Mouse (Mus musculus) intestine, postnatal 0 days (tissue): ENCODE data around the gene Samd4b. TPM values are rescaled to one million over a fixed set of nuclear protein-coding genes. Genes with fewer than 3 reads are reported as not detected.

ENCODE experiments used
- ATAC-seq: fragments of 200-750 bp; cut with Nextera tagmentation; 2 replicates; pipeline ENCODE4 v1.8.0; 2017; ENCODE audit warnings: mild to moderate bottlenecking, moderate TSS enrichment, moderate library complexity
- H3K27ac ChIP-seq: fragments of 300-500 bp; sonication (generic); 2 replicates; pipeline ENCODE4 v1.5.1; 2014; ENCODE audit warnings: mild to moderate bottlenecking, low read depth, low read length, moderate library complexity
- H3K27me3 ChIP-seq: fragments of 300-500 bp; sonication (generic); replicated peaks from 2 replicates; pipeline ENCODE4 v1.6.1; 2014; ENCODE audit warnings: low read length, mixed read lengths; ENCODE audit not compliant: control insufficient read depth, insufficient read depth
- H3K36me3 ChIP-seq: fragments of 300-500 bp; sonication (generic); 2 replicates; pipeline ENCODE4 v1.6.1; 2014; ENCODE audit warnings: mild to moderate bottlenecking, moderate library complexity; ENCODE audit not compliant: control insufficient read depth, insufficient read depth
- H3K4me1 ChIP-seq: fragments of 300-500 bp; sonication (generic); replicated peaks from 2 replicates; pipeline ENCODE4 v1.6.1; 2014; ENCODE audit warnings: antibody characterized with exemption, low read length, mixed read lengths; ENCODE audit not compliant: control insufficient read depth, insufficient read depth
- H3K4me2 ChIP-seq: fragments of 300-500 bp; sonication (generic); replicated peaks from 2 replicates; pipeline ENCODE4 v1.6.1; 2014; ENCODE audit warnings: low read depth, mild to moderate bottlenecking, moderate library complexity
- H3K4me3 ChIP-seq: fragments of 300-500 bp; sonication (generic); 2 replicates; pipeline ENCODE4 v1.5.1; 2014; ENCODE audit warnings: low read depth, low read length
- H3K9ac ChIP-seq: fragments of 300-500 bp; sonication (generic); 2 replicates; pipeline ENCODE4 v1.6.1; 2014; ENCODE audit warnings: mild to moderate bottlenecking, low read depth, low read length
- H3K9me3 ChIP-seq: fragments of 300-500 bp; sonication (generic); 2 replicates; pipeline ENCODE4 v1.6.1; 2016; ENCODE audit warnings: mixed run types; ENCODE audit not compliant: control insufficient read depth
- CTCF ChIP-seq: sonication (generic); IDR thresholded peaks from 2 replicates; pipeline ENCODE4 v1.5.1; 2016; ENCODE audit warnings: low read depth, mild to moderate bottlenecking, control low read depth, antibody characterized with exemption, moderate library complexity
- WGBS: fragments of 180-500 bp; shearing (Covaris S2); extraction: QIAGEN DNeasy Blood & Tissue Kit; methylation state at CpG from one replicate; pipeline ENCODE4 v1.1.7; 2014; 5-methylcytosine and 5-hydroxymethylcytosine counted together
- polyA plus RNA-seq: library from polyadenylated mRNA; unstranded; fragments of >200 nt; fragmentation: Nextera tagmentation; extraction: Ambion mirVana; gene quantifications from 2 replicates; pipeline ENCODE4 v1.2.1, GENCODE M21; 2015

Gene Samd4b
- polyA plus RNA-seq, 1 experiment from 2014 or later = 13.4 TPM

- peaks cover 74% of the 10 kb centered on the region for H3K36me3 ChIP-seq
- H3K27ac ChIP-seq = no peak overlapping the region
- H3K9me3 ChIP-seq = no peaks in the 10 kb centered on the region
- H3K4me2 ChIP-seq = no peak overlapping the region
- no peaks in the 10 kb centered on the region for H3K4me1 ChIP-seq
- no peak for TF ChIP-seq CTCF
- H3K27me3 ChIP-seq = no peaks in the 10 kb centered on the region
- 92% methylated on average over 10 of the region's 10 CpGs for WGBS
- no peak overlapping the region for H3K4me3 ChIP-seq
- ATAC-seq = no peak
- no peak overlapping the region for H3K9ac ChIP-seq
Measured at GRCm38 (mm10) chr7:28560856-28561255, 37.1 kb downstream of the Samd4b start.

- H3K27ac ChIP-seq = no peak overlapping the region
- no peak overlapping the region for H3K9ac ChIP-seq
- H3K4me2 ChIP-seq = no peak overlapping the region
- H3K27me3 ChIP-seq = no peaks in the 10 kb centered on the region
- no peaks in the 10 kb centered on the region for H3K9me3 ChIP-seq
- H3K4me1 ChIP-seq = no peaks in the 10 kb centered on the region
- H3K4me3 ChIP-seq = no peak overlapping the region
- WGBS = 53% methylated on average over 4 of the region's 4 CpGs
- no peak for TF ChIP-seq CTCF
- no peak for ATAC-seq
- H3K36me3 ChIP-seq = peaks cover 50% of the 10 kb centered on the region
Measured at GRCm38 (mm10) chr7:28558486-28558885, 39.5 kb downstream of the Samd4b start.

- Histone ChIP-seq H3K4me1 (no peaks in the 10 kb centered on the region), H3K36me3 (peaks cover 43% of the 10 kb centered on the region), H3K4me3 (no peak overlapping the region), H3K9ac (no peak overlapping the region), H3K4me2 (no peak overlapping the region), H3K9me3 (no peaks in the 10 kb centered on the region), H3K27me3 (no peaks in the 10 kb centered on the region), H3K27ac (no peak overlapping the region)
- TF ChIP-seq CTCF = no peak
- no peak for ATAC-seq
- WGBS = 75% methylated on average over 6 of the region's 6 CpGs
Measured at GRCm38 (mm10) chr7:28557708-28558107, 40.2 kb downstream of the Samd4b start.

- no peak overlapping the region for H3K4me3 ChIP-seq
- 68% methylated on average over 5 of the region's 5 CpGs for WGBS
- no peak for ATAC-seq
- no peaks in the 10 kb centered on the region for H3K27me3 ChIP-seq
- H3K9me3 ChIP-seq = no peaks in the 10 kb centered on the region
- H3K4me1 ChIP-seq = no peaks in the 10 kb centered on the region
- H3K36me3 ChIP-seq = peaks cover 37% of the 10 kb centered on the region
- no peak overlapping the region for H3K4me2 ChIP-seq
- H3K9ac ChIP-seq = no peak overlapping the region
- no peak for TF ChIP-seq CTCF
- H3K27ac ChIP-seq = no peak overlapping the region
Measured at GRCm38 (mm10) chr7:28557069-28557468, 40.9 kb downstream of the Samd4b start.

DNA sequence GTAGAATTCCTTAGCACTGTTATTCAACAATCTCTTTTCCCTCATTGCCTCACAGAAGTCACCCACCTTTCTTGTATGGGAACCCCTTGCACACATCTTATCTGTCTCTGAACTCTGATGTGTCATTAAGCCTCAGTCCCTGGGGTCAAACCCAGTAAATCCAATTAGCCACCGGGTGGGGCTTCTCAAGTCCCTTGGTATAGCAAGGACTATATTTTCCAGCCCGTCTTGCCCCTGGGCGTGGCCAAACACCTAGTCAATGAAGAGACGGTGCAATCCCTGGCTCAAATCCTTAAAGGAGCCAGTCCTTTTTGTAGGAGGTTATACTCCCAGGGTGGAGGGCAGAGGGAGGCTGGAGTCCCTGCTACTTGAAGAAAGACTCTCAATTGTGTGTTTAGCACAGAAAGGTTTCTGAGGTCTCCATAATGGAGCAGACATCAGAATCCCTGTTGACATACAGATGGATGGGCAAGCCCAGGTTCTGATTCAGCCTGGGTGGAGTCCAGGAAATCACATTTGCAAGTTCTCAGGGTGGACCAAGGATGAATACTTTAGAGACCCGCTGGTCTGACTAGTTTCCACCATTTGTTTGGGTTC is 41.9 kb downstream of the Samd4b start:
- H3K27ac ChIP-seq = no peak overlapping the region
- ATAC-seq = 0 out of 2 replicates have a peak, but pooled peaks have one; percentile 7
- no peaks in the 10 kb centered on the region for H3K4me1 ChIP-seq
- no peak overlapping the region for H3K4me3 ChIP-seq
- H3K9me3 ChIP-seq = no peaks in the 10 kb centered on the region
- no peaks in the 10 kb centered on the region for H3K27me3 ChIP-seq
- WGBS = 7% methylated on average over 5 of the region's 5 CpGs
- peaks cover 28% of the 10 kb centered on the region for H3K36me3 ChIP-seq
- no peak overlapping the region for H3K4me2 ChIP-seq
- H3K9ac ChIP-seq = no peak overlapping the region
- TF ChIP-seq CTCF = no peak

GRCm38 (mm10) chr7:28553076-28553475 is 44.9 kb downstream of the Samd4b start:
- no peak overlapping the region for H3K4me2 ChIP-seq
- WGBS = 87% methylated on average over 6 of the region's 6 CpGs
- H3K4me3 ChIP-seq = no peak overlapping the region
- no peak for ATAC-seq
- H3K9me3 ChIP-seq = no peaks in the 10 kb centered on the region
- H3K27me3 ChIP-seq = no peaks in the 10 kb centered on the region
- no peak for TF ChIP-seq CTCF
- H3K9ac ChIP-seq = no peak overlapping the region
- no peak overlapping the region for H3K27ac ChIP-seq
- H3K4me1 ChIP-seq = no peaks in the 10 kb centered on the region
- H3K36me3 ChIP-seq = no peaks in the 10 kb centered on the region; the same call in 1 of the 2 replicates

GRCm38 (mm10) chr7:28547628-28548027 is 50.3 kb downstream of the Samd4b start:
- no peak for ATAC-seq
- WGBS = 74% methylated on average over 7 of the region's 7 CpGs
- no peak for TF ChIP-seq CTCF
- Histone ChIP-seq H3K4me2 (no peak overlapping the region), H3K36me3 (no peaks in the 10 kb centered on the region), H3K27ac (no peak overlapping the region), H3K4me3 (no peak overlapping the region), H3K27me3 (peaks cover 26% of the 10 kb centered on the region), H3K4me1 (no peaks in the 10 kb centered on the region), H3K9ac (no peak overlapping the region), H3K9me3 (no peaks in the 10 kb centered on the region)
